Mouse (Mus musculus): Measurements from ENCODE around the gene Calml4.

Gene Calml4

DNA sequence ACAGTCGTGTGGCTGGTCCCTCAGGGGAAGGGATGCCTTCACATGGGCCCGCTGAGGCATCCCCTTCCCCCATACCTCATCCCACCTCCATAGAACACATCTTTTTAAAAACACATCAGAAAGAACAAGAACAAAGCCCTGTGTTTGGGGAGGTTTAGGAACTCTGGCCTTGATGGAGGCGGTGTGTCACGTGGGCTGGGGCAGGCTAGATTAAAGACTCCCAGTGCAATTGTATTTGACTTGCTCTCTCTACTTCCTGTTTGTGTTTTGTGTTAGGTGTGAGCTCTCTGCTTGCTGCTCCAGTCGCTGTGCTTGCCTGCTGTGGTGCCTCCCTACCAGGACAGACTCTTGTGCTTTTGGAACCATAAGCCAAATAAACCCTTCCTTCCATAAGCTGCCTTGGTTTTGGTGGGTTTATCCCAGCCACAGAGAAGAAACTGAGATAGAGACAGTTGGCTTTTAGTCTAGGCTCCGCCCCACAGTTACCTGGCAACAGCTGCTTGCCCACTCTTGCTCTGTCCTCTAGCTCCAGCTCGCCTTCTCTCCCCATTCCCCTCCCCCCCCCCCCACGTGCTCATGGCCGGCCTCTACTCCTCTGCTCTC lies 32.0 kb upstream of the Calml4 start:
- POLR2A ChIA-PET: interaction anchor here (0.6 to 59.5 kb wide), 23 partner anchors 2 to 978 kb away, joined by 3 to 2072 read pairs (median 3); partner anchors contain the start of genes Fem1b (in 3 of the 4), Cln6 (in 2 of the 4) and Glce (in 1 of the 4)
- CTCF ChIA-PET: interaction anchor here (0.6 to 1.5 kb wide), 14 partner anchors 8 to 299 kb away, joined by 3 to 9 read pairs (median 4); partner anchors contain the start of genes Fem1b (in 2 of the 4) and Cln6 (in 1 of the 4)

DNA sequence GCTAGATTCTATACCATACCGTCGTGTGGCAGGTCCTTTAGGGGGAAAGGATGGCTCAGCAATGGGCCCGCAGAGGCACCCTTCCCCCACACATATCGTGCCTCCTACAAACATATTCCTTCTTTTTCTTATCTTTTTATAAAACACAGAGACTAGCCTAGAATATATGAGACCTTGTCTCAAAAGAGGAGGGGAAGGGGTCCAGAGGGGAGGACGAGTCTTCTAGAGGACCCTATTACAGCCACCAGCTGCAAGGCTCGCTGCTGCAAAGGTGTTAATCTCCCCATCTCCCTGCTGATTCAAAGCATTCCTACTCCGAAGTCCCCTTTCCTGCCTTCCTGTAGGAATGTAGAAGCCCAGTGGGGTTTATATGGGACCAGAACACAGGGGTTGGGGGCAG lies 31.4 kb upstream of the Calml4 start:
- CTCF ChIA-PET: interaction anchor here (0.6 to 1.5 kb wide), 13 partner anchors 9 to 298 kb away, joined by 3 to 9 read pairs (median 4); partner anchors contain the start of genes Cln6 (in 1 of the 4) and Fem1b (in 1 of the 4)

DNA sequence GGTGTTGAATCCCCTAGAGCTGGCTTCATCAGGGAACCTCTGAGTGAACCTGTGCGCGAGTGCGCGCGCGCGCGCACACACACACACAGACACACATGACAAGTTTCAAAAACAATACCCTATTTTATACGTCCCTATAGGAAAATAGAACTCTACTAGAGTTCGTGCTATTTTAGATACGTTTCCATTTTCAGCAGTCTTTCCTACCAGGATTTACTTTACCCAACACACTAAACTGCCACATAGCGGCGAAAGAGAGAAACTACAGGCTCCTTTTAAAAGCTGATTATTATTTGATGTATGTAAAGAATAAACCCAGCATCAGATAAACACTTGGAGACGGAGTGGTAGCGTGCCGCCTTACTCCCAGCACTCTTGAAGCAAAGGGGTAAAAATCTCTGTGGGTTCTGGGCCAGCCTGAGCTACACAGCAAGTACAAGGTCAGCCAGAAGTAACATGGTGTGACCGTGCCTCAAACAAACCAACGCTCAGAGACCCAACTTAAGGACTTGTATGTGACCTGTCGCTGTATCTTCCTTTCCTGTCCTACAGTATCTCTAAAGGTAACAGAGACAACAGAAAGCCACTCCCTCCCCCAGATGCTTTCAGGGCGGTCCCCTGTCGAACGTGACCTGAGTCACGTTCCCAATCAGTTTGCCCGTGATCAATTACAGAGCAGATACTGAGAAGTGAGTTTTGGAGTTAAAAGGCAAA lies 29.8 kb upstream of the Calml4 start:
- ChIA-PET POLR2A (interaction anchor here (0.6 to 59.5 kb wide), 65 partner anchors 4 to 1636 kb away, joined by 3 to 2072 read pairs (median 5); partner anchors contain the start of genes Fem1b (in 4 of the 4), Cln6 (in 3 of the 4), Glce (in 2 of the 4) and Calml4 (in 1 of the 4)), CTCF (interaction anchor here (0.6 to 2.8 kb wide), 63 partner anchors 8 to 516 kb away, joined by 3 to 67 read pairs (median 5); partner anchors contain the start of genes Fem1b (in 3 of the 4) and Cln6 (in 2 of the 4))

More for the DNA sequence above, 31.4 kb upstream of the Calml4 start:
- POLR2A ChIA-PET: interaction anchor here (0.6 to 59.5 kb wide), 20 partner anchors 2 to 977 kb away, joined by 3 to 2072 read pairs (median 4); partner anchors contain the start of genes Fem1b (in 3 of the 4), Cln6 (in 2 of the 4) and Glce (in 1 of the 4)

- ChIA-PET POLR2A (interaction anchor here (0.5 to 59.5 kb wide), 66 partner anchors 4 to 1637 kb away, joined by 3 to 2072 read pairs (median 4); partner anchors contain the start of genes Cln6 (in 3 of the 4), Fem1b (in 3 of the 4), Glce (in 2 of the 4) and Calml4 (in 1 of the 4)), CTCF (interaction anchor here (0.6 to 2.8 kb wide), 70 partner anchors 8 to 1047 kb away, joined by 3 to 67 read pairs (median 5); partner anchors contain the start of genes Fem1b (in 3 of the 4) and Cln6 (in 2 of the 4))
These were observed 29.2 kb upstream of the Calml4 start for GRCm38 (mm10) chr9:62828662-62829086.

GRCm38 (mm10) chr9:62829877-62830276 lies 28.0 kb upstream of the Calml4 start:
- ChIA-PET POLR2A (interaction anchor here (0.6 to 59.5 kb wide), 20 partner anchors 6 to 973 kb away, joined by 3 to 2072 read pairs (median 6); partner anchors contain the start of genes Fem1b (in 4 of the 4) and Cln6 (in 2 of the 4)), CTCF (interaction anchor here in 2 of 4 experiments (0.6 to 2.8 kb wide), 2 partner anchors 12 to 222 kb away, joined by 13 to 67 read pairs; no protein-coding TSS in a partner anchor)

DNA sequence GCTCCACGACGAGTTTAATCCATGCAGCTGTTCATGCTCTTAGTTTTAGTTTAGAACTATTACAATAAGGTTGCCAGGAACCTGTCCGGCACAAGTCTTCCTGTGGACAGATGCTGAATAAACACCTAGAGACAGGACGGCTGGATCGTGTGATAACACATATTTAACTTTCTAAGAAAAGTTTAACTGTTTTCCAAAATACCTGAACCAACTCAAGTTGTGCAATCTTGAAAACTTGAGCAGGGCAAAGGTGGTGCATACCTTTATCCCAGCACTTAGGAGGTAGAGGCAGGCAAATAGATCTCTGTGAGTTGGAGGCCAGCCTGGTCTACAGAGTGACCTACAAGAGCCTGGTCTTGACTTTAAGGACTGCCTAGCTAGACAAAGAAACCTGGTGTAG lies 23.0 kb upstream of the Calml4 start:
- ChIA-PET POLR2A (interaction anchor here in 3 of 4 experiments (0.6 to 53.0 kb wide), 7 partner anchors 9 to 391 kb away, joined by 3 to 2072 read pairs (median 7); partner anchors contain the start of gene Fem1b (in 2 of the 3)), CTCF (interaction anchor here in 1 of 4 experiments (1.8 kb wide), 1 partner anchor 13 kb away, joined by 7 read pairs; no protein-coding TSS in a partner anchor)

- CTCF ChIA-PET: interaction anchor here in 2 of 4 experiments (0.5 to 1.8 kb wide), 5 partner anchors 10 to 1279 kb away, joined by 3 to 8 read pairs (median 3); no protein-coding TSS in a partner anchor
- POLR2A ChIA-PET: interaction anchor here (0.5 to 53.0 kb wide), 10 partner anchors 8 to 514 kb away, joined by 3 to 2072 read pairs (median 6); partner anchors contain the start of gene Fem1b (in 2 of the 4)
These were observed 22.0 kb upstream of the Calml4 start for GRCm38 (mm10) chr9:62835705-62836446.

DNA sequence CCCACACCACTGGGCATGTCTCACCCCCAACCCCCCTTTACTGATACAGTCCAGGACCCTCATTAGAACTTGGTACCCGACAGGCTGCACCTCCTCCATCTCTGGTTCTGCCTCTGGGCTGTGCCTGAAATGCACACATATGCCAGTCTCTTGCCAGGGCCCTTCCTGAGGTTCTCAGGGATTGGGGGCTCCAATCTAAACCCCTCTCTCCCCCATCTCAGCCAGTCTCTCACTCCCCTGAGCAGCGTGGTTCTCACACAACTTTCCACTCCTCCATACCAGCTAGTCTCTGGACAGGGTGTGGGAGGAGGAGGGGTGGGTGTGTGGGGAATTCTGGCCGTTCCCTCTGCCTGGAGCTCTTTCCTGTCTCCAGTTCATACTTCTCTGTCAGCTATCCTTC lies 20.3 kb upstream of the Calml4 start:
- CTCF ChIA-PET: interaction anchor here (0.5 to 2.4 kb wide), 13 partner anchors 9 to 286 kb away, joined by 3 to 37 read pairs (median 7); partner anchors contain the start of gene Fem1b (in 1 of the 4)
- POLR2A ChIA-PET: interaction anchor here (0.6 to 53.0 kb wide), 21 partner anchors 9 to 310 kb away, joined by 3 to 2072 read pairs (median 4); partner anchors contain the start of gene Fem1b (in 3 of the 4)

DNA sequence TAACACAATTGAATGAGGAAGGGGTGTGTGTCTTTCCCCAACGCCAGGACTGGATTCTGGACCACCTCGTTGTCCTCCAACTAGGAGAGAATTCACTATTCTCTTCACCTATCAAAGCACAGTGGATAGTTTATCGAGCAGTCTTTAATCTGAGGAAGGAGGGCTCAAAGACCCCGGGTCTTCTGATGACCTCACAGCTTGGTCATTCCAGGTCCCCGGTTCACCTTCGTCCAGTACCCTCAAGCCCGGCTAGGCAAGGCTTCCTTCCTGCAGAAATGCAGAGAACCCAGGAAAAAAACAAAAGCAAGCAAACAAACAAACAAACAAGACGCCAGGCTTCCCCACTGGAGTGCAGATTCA lies 19.8 kb upstream of the Calml4 start:
- ChIA-PET CTCF (interaction anchor here (0.6 to 2.4 kb wide), 14 partner anchors 9 to 287 kb away, joined by 3 to 37 read pairs (median 6); partner anchors contain the start of gene Fem1b (in 1 of the 4)), POLR2A (interaction anchor here (0.6 to 53.0 kb wide), 42 partner anchors 8 to 1041 kb away, joined by 3 to 2072 read pairs (median 3); partner anchors contain the start of genes Fem1b (in 3 of the 4) and Glce (in 1 of the 4))

DNA sequence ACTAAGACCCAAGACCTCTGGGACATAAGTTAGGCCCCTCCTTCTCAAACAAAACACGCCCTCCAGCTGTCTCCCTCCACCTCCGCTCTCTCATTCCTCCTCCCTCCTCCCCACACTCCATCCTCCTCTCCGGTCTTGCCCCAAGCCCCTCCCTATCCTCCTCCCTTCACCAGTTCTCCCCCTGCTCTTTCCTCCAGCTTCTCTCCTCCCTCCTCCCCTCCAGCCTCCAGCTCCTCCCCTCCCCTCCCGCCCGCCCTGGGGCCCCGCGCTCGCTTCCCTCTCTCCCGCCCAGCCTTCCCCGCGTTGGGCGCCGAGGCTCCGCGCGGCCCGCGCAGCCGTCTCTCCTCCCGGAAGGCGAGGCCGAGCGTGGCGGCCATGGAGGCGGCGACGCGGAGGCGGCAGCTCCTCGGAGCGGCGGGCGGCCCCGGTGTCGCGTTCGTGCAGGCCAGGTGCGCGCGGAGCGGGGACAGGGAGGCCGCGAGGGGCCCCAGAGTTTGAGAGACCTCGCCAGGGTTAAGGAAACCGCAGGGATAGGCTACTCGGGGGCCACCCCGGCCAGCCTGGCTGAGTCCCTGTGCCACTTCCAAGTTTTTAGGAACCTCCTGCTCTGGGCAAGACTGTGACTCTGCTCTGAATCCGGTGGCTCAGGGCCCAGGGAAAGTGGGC lies 19.2 kb upstream of the Calml4 start, which contains the start of gene Cln6:
Cln6 (plus strand) TSS at position 280 of the 666 bp plus-strand sequence.
- POLR2A ChIA-PET: interaction anchor here (0.6 to 53.0 kb wide), 42 partner anchors 8 to 1041 kb away, joined by 3 to 2072 read pairs (median 3); partner anchors contain the start of genes Fem1b (in 3 of the 4) and Glce (in 1 of the 4)
- CTCF ChIA-PET: interaction anchor here (0.5 to 2.4 kb wide), 16 partner anchors 9 to 873 kb away, joined by 3 to 37 read pairs (median 6); partner anchors contain the start of gene Fem1b (in 1 of the 4)

- ChIA-PET POLR2A (interaction anchor here in 3 of 4 experiments (1.0 to 53.0 kb wide), 22 partner anchors 7 to 716 kb away, joined by 3 to 2072 read pairs (median 6); partner anchors contain the start of genes Fem1b (in 3 of the 3) and Glce (in 1 of the 3)), CTCF (interaction anchor here in 2 of 4 experiments (0.5 to 2.4 kb wide), 7 partner anchors 8 to 873 kb away, joined by 3 to 37 read pairs (median 10); partner anchors contain the start of gene Fem1b (in 1 of the 2))
These were observed 18.6 kb upstream of the Calml4 start for GRCm38 (mm10) chr9:62839172-62839770.

GRCm38 (mm10) chr9:62843356-62844024 lies 14.4 kb upstream of the Calml4 start:
- ChIA-PET CTCF (interaction anchor here (0.5 to 1.8 kb wide), 8 partner anchors 14 to 281 kb away, joined by 3 to 6 read pairs (median 3); partner anchors contain the start of gene Calml4 (in 1 of the 4)), POLR2A (interaction anchor here (1.0 to 53.0 kb wide), 13 partner anchors 9 to 137 kb away, joined by 3 to 2072 read pairs (median 5); partner anchors contain the start of gene Fem1b (in 2 of the 4))

GRCm38 (mm10) chr9:62844461-62844860 lies 13.4 kb upstream of the Calml4 start:
- CTCF ChIA-PET: interaction anchor here in 2 of 4 experiments (0.7 to 1.8 kb wide), 3 partner anchors 50 to 280 kb away, joined by 3 to 6 read pairs (median 3); no protein-coding TSS in a partner anchor
- POLR2A ChIA-PET: interaction anchor here in 2 of 4 experiments (1.0 to 53.0 kb wide), 6 partner anchors 8 to 136 kb away, joined by 4 to 2072 read pairs (median 6); partner anchors contain the start of gene Fem1b (in 2 of the 2)

- CTCF ChIA-PET: interaction anchor here (0.5 to 2.4 kb wide), 103 partner anchors 9 to 432 kb away, joined by 3 to 37 read pairs (median 4); partner anchors contain the start of genes Calml4 (in 2 of the 4), Cln6 (in 2 of the 4) and Fem1b (in 1 of the 4)
- POLR2A ChIA-PET: interaction anchor here (0.6 to 53.0 kb wide), 24 partner anchors 9 to 284 kb away, joined by 3 to 2072 read pairs (median 5); partner anchors contain the start of genes Calml4 (in 2 of the 4), Cln6 (in 2 of the 4) and Fem1b (in 2 of the 4)
These were observed 10.2 kb upstream of the Calml4 start for GRCm38 (mm10) chr9:62847694-62848093.

All from embryonic stem cell, embryonic (primary cell).